Mouse (Mus musculus) liver, embryonic 14.5 days (tissue): ENCODE results near the gene Mybphl.

Source experiments
- CTCF ChIP-seq: IDR thresholded peaks from 2 replicates; pipeline ENCODE4 v1.5.1; 2016; ENCODE audit warnings: antibody characterized with exemption, low read depth, control low read depth
- EP300 ChIP-seq: IDR thresholded peaks from 2 replicates; pipeline ENCODE4 v1.6.1; 2016; ENCODE audit warnings: antibody characterized with exemption, low read depth

DNA sequence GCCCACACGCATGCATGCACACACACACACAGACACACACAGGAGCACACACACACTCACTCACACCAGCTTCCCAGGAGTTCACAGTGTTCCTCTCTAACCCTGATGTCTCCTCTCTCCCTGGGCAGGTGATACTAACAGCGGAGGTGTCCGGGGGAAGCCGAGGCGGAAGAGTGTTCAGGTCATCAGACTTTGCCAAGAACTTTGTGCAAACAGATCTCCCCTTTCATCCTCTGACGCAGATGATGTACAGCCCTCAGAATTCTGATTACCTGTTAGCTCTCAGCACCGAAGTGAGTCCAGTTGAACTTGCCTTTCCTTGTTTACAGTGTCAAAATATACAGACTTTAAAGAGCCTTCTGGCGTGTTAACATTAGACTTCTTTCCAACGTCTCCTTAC, 39.2 kb upstream of the Mybphl start:
- TF ChIP-seq CTCF (no peak), EP300 (no peak)
